Mouse (Mus musculus) CH12.LX (cell line): ENCODE results near the gene Tex9. TPM values are rescaled to one million over a fixed set of nuclear protein-coding genes. Genes with fewer than 3 reads are reported as not detected.

ENCODE experiments used
- DNase-seq: peaks from one replicate; pipeline ENCODE4 v3.0.0-alpha.2; 2013; ENCODE audit errors: extremely low read depth
- H3K27ac ChIP-seq: 2 replicates; pipeline ENCODE4 v1.5.1; 2012; ENCODE audit warnings: low read depth, mild to moderate bottlenecking, control low read depth, moderate library complexity; ENCODE audit not compliant: insufficient read depth
- H3K27me3 ChIP-seq: replicated peaks from 2 replicates; pipeline ENCODE3; 2012; ENCODE audit warnings: inconsistent platforms
- H3K36me3 ChIP-seq, 2 experiments: replicated peaks in 1 of 2; 2 replicates each; pipeline versions ENCODE3 to v1.6.1; 2012; ENCODE audit warnings: inconsistent platforms in 1 of 2, low read length in 1 of 2, mild to moderate bottlenecking in 1 of 2, mixed read lengths in 1 of 2, moderate library complexity in 1 of 2; ENCODE audit not compliant: control insufficient read depth in 1 of 2, insufficient read depth in 1 of 2
- H3K4me1 ChIP-seq, 2 experiments: 2 replicates each; pipeline ENCODE4 v1.6.1; 2012; ENCODE audit warnings: inconsistent platforms in 1 of 2, moderate library complexity in 1 of 2; ENCODE audit not compliant: insufficient read depth in 2 of 2, control insufficient read depth in 1 of 2
- H3K4me2 ChIP-seq: 2 replicates; pipeline ENCODE4 v1.6.1; 2012; ENCODE audit warnings: low read depth, mild to moderate bottlenecking, control low read depth; ENCODE audit not compliant: poor library complexity, insufficient read depth, severe bottlenecking
- H3K4me3 ChIP-seq, 3 experiments: fragments of 150-350 bp in 1 of 3; sonication (generic) in 1 of 3; replicated peaks in 1 of 3; 2 replicates each; pipeline versions ENCODE3 to v1.5.1; 2011 to 2012; ENCODE audit warnings: low read depth in 2 of 3, low read length in 2 of 3, mild to moderate bottlenecking in 2 of 3, moderate library complexity in 2 of 3, control low read depth in 1 of 3, improper control_type of control experiment in 1 of 3, inconsistent platforms in 1 of 3, mixed read lengths in 1 of 3; ENCODE audit not compliant: poor library complexity in 1 of 3
- H3K79me2 ChIP-seq: replicated peaks from 2 replicates; pipeline ENCODE4 v1.6.1; 2012; ENCODE audit warnings: mild to moderate bottlenecking, moderate library complexity; ENCODE audit not compliant: control insufficient read depth, poor library complexity, insufficient read depth, severe bottlenecking; ENCODE audit errors: extremely low read depth
- H3K9ac ChIP-seq: 2 replicates; pipeline ENCODE4 v1.6.1; 2012; ENCODE audit warnings: low read depth, mild to moderate bottlenecking, control low read depth, moderate library complexity; ENCODE audit not compliant: insufficient read depth
- H3K9me3 ChIP-seq: replicated peaks from 2 replicates; pipeline ENCODE3; 2012; ENCODE audit warnings: low read length, inconsistent platforms, mixed read lengths
- BHLHE40 ChIP-seq: IDR thresholded peaks from 2 replicates; pipeline ENCODE4 v1.6.1; 2011; ENCODE audit warnings: mild to moderate bottlenecking, low read depth, low read length, improper control_type of control experiment
- CHD1 ChIP-seq: IDR thresholded peaks from 2 replicates; pipeline ENCODE4 v1.6.1; 2012; ENCODE audit warnings: low read depth, low read length, improper control_type of control experiment, inconsistent platforms
- CHD2 ChIP-seq: IDR thresholded peaks from 2 replicates; pipeline ENCODE4 v1.6.1; 2011; ENCODE audit warnings: low read length, improper control_type of control experiment
- E2F4 ChIP-seq: IDR thresholded peaks from 2 replicates; pipeline ENCODE4 v1.6.1; 2011; ENCODE audit warnings: low read depth, low read length, improper control_type of control experiment; ENCODE audit not compliant: insufficient replicate concordance
- ELF1 ChIP-seq: IDR thresholded peaks from 2 replicates; pipeline ENCODE4 v1.6.1; 2014; ENCODE audit warnings: low read depth, mild to moderate bottlenecking, inconsistent platforms, low read length, improper control_type of control experiment
- EP300 ChIP-seq: IDR thresholded peaks from 2 replicates; pipeline ENCODE4 v1.6.1; 2011; ENCODE audit warnings: low read length, improper control_type of control experiment
- ETS1 ChIP-seq: conservative IDR thresholded peaks from 2 replicates; pipeline ENCODE4 v1.6.1; 2012; ENCODE audit warnings: low read depth, mild to moderate bottlenecking, inconsistent platforms, low read length, improper control_type of control experiment, moderate library complexity
- HCFC1 ChIP-seq: IDR thresholded peaks from 2 replicates; pipeline ENCODE4 v1.6.1; 2012; ENCODE audit warnings: low read depth, mild to moderate bottlenecking, inconsistent platforms, low read length, improper control_type of control experiment
- JUN ChIP-seq: IDR thresholded peaks from 2 replicates; pipeline ENCODE4 v1.6.1; 2011; ENCODE audit warnings: low read depth, mild to moderate bottlenecking, low read length, improper control_type of control experiment, moderate library complexity; ENCODE audit not compliant: insufficient read depth
- JUND ChIP-seq: conservative IDR thresholded peaks from 2 replicates; pipeline ENCODE4 v1.6.1; 2011; ENCODE audit warnings: low read depth, low read length, improper control_type of control experiment
- KAT2A ChIP-seq: IDR thresholded peaks from 2 replicates; pipeline ENCODE4 v1.6.1; 2012; ENCODE audit warnings: low read length, improper control_type of control experiment, inconsistent platforms; ENCODE audit not compliant: insufficient replicate concordance
- MAFK ChIP-seq: IDR thresholded peaks from 2 replicates; pipeline ENCODE4 v1.6.1; 2011; ENCODE audit warnings: low read length, improper control_type of control experiment; ENCODE audit not compliant: insufficient replicate concordance
- MAZ ChIP-seq: IDR thresholded peaks from 2 replicates; pipeline ENCODE4 v1.6.1; 2012; ENCODE audit warnings: low read depth, mild to moderate bottlenecking, inconsistent platforms, low read length, improper control_type of control experiment, moderate library complexity
- MEF2A ChIP-seq: IDR thresholded peaks from 2 replicates; pipeline ENCODE4 v1.6.1; 2014; ENCODE audit warnings: low read depth, mild to moderate bottlenecking, inconsistent platforms, low read length, improper control_type of control experiment, borderline replicate concordance
- MXI1 ChIP-seq: IDR thresholded peaks from 2 replicates; pipeline ENCODE4 v1.6.1; 2011; ENCODE audit warnings: mild to moderate bottlenecking, low read depth, low read length, improper control_type of control experiment
- MYC ChIP-seq: IDR thresholded peaks from 2 replicates; pipeline ENCODE4 v1.6.1; 2011; ENCODE audit warnings: low read depth, mild to moderate bottlenecking, improper control_type of control experiment, low read length
- NELFE ChIP-seq: IDR thresholded peaks from 2 replicates; pipeline ENCODE4 v1.6.1; 2011; ENCODE audit warnings: low read depth, low read length, improper control_type of control experiment
- NRF1 ChIP-seq: IDR thresholded peaks from 2 replicates; pipeline ENCODE4 v1.6.1; 2014; ENCODE audit warnings: low read depth, mild to moderate bottlenecking, inconsistent platforms, low read length, improper control_type of control experiment, moderate library complexity
- PAX5 ChIP-seq: IDR thresholded peaks from 2 replicates; pipeline ENCODE4 v1.6.1; 2012; ENCODE audit warnings: low read length, inconsistent platforms, mixed read lengths
- POLR2A ChIP-seq: IDR thresholded peaks from 2 replicates; pipeline ENCODE4 v1.6.1; 2011; ENCODE audit warnings: low read depth, mild to moderate bottlenecking, improper control_type of control experiment, low read length
- RAD21 ChIP-seq: IDR thresholded peaks from 2 replicates; pipeline ENCODE4 v1.6.1; 2011; ENCODE audit warnings: low read depth, mild to moderate bottlenecking, low read length, improper control_type of control experiment, moderate library complexity
- RCOR1 ChIP-seq: conservative IDR thresholded peaks from 2 replicates; pipeline ENCODE4 v1.6.1; 2012; ENCODE audit warnings: low read depth, mild to moderate bottlenecking, inconsistent platforms, low read length, improper control_type of control experiment
- SIN3A ChIP-seq: IDR thresholded peaks from 2 replicates; pipeline ENCODE4 v1.6.1; 2012; ENCODE audit warnings: low read length, improper control_type of control experiment, inconsistent platforms
- SMC3 ChIP-seq: IDR thresholded peaks from 2 replicates; pipeline ENCODE4 v1.6.1; 2011; ENCODE audit warnings: low read depth, low read length, improper control_type of control experiment
- TBP ChIP-seq: conservative IDR thresholded peaks from 2 replicates; pipeline ENCODE4 v1.6.1; 2011; ENCODE audit warnings: low read depth, low read length, improper control_type of control experiment
- UBTF ChIP-seq: IDR thresholded peaks from 2 replicates; pipeline ENCODE4 v1.6.1; 2012; ENCODE audit warnings: low read depth, mild to moderate bottlenecking, inconsistent platforms, low read length, improper control_type of control experiment, moderate library complexity
- USF1 ChIP-seq: IDR thresholded peaks from 2 replicates; pipeline ENCODE4 v1.6.1; 2014; ENCODE audit warnings: low read depth, mild to moderate bottlenecking, inconsistent platforms, low read length, improper control_type of control experiment
- USF2 ChIP-seq: conservative IDR thresholded peaks from 2 replicates; pipeline ENCODE4 v1.6.1; 2011; ENCODE audit warnings: low read depth, low read length, improper control_type of control experiment
- ZC3H11A ChIP-seq: IDR thresholded peaks from 2 replicates; pipeline ENCODE4 v1.6.1; 2012; ENCODE audit warnings: low read depth, mild to moderate bottlenecking, inconsistent platforms, low read length, improper control_type of control experiment
- dilution Hi-C: fragments of 300-500 bp; cut with MboI; formaldehyde crosslinking; loops from 2 replicates; pipeline ENCODE4 v1.14.3; 2020; ENCODE audit warnings: low sequenced_read_pairs; ENCODE audit not compliant: extremely low pct_unique_long_range_greater_than_20kb, extremely low pct_ligation_motif_present
- in situ Hi-C: fragments of 300-500 bp; cut with MboI; formaldehyde crosslinking; loops from 3 replicates; pipeline ENCODE4 v1.14.3; 2019; ENCODE audit warnings: low sequenced_read_pairs, low pct_ligation_motif_present, low pct_unique_long_range_greater_than_20kb, mixed read lengths
- polyA plus RNA-seq: library from polyadenylated mRNA; unstranded; fragments of >175 nt; gene quantifications from 2 replicates; pipeline ENCODE4 v1.2.1, GENCODE M21; 2012; ENCODE audit warnings: low read depth; ENCODE audit not compliant: insufficient read length
- total RNA-seq, 2 experiments: library from RNA; depleted of rRNA; stranded (reverse); fragments of 300-350 nt in 1 of 2; fragments of >200 nt in 1 of 2; gene quantifications; 2 replicates each; pipeline ENCODE4 v1.2.3; 2012 to 2014

The Tex9 gene
- total and polyA plus RNA-seq, 3 experiments: 12.1 to 27.4 (median 12.7) TPM

GRCm38 (mm10) chr9:72434876-72435275, 57.1 kb downstream of the Tex9 start:
- H3K4me1 ChIP-seq: peaks cover 3 to 35% of the 10 kb centered on the region in 2 experiments; a peak in 3 of 4 replicates
- H3K9me3 ChIP-seq: no peaks in the 10 kb centered on the region
- peak overlapping the region; percentile 52; the same call in 1 of the 2 replicates for H3K9ac ChIP-seq
- DNase-seq: no peak
- peaks cover 8% of the 10 kb centered on the region for H3K79me2 ChIP-seq
- in situ Hi-C loops (no loop called here), dilution Hi-C loops (no loop called here)
- H3K27me3 ChIP-seq: no peaks in the 10 kb centered on the region
- no peaks in the 10 kb centered on the region for H3K36me3 ChIP-seq
- no peak for TF ChIP-seq KAT2A
- TF ChIP-seq SMC3: no peak
- no peak for TF ChIP-seq USF1
- no peak for TF ChIP-seq NELFE
- TF ChIP-seq SIN3A: no peak
- TF ChIP-seq BHLHE40: no peak
- TF ChIP-seq UBTF: no peak
- TF ChIP-seq JUND: no peak
- TF ChIP-seq ETS1: no peak
- TF ChIP-seq NRF1: no peak
- TF ChIP-seq USF2: no peak
- TF ChIP-seq CHD1: no peak
- TF ChIP-seq ZC3H11A: no peak
- TF ChIP-seq E2F4: no peak
- no peak for TF ChIP-seq RAD21
- TF ChIP-seq MYC: no peak
- no peak for TF ChIP-seq HCFC1
- no peak for TF ChIP-seq JUN
- no peak for TF ChIP-seq MAZ
- TF ChIP-seq RCOR1: no peak
- H3K4me2 ChIP-seq: peak overlapping the region; percentile 95
- H3K4me3 ChIP-seq: no peak overlapping the region
- H3K27ac ChIP-seq: no peak overlapping the region

- dilution Hi-C loops: no loop called here
- DNase-seq: no peak
- H3K4me3 ChIP-seq: no peak overlapping the region
- TF ChIP-seq E2F4 (no peak), CHD2 (no peak), MAFK (no peak), TBP (no peak), ELF1 (no peak), NELFE (no peak), POLR2A (no peak), PAX5 (no peak), EP300 (no peak), MYC (no peak), MEF2A (no peak), RCOR1 (no peak), SMC3 (no peak), MXI1 (no peak), NRF1 (no peak), SIN3A (no peak)
- H3K27ac ChIP-seq: no peak overlapping the region
- peaks cover 3 to 8% of the 10 kb centered on the region in 2 experiments; a peak in 2 of 4 replicates for H3K4me1 ChIP-seq
- no peaks in the 10 kb centered on the region for H3K27me3 ChIP-seq
- no peaks in the 10 kb centered on the region for H3K9me3 ChIP-seq
- no peaks in the 10 kb centered on the region for H3K36me3 ChIP-seq
- H3K79me2 ChIP-seq: no peaks in the 10 kb centered on the region
- no peak overlapping the region for H3K4me2 ChIP-seq
- H3K9ac ChIP-seq: no peak overlapping the region
- in situ Hi-C loops: no loop called here
Observed at GRCm38 (mm10) chr9:72427861-72428260, 64.2 kb downstream of the Tex9 start.
